Mouse (Mus musculus) G1E (cell line): ENCODE results near the gene Lhfpl3. TPM values are rescaled to one million over a fixed set of nuclear protein-coding genes. Genes with fewer than 3 reads are reported as not detected.
"Not testable (repeated sequence)": the region's sequence is repeated elsewhere in the genome, so short reads cannot be mapped to it uniquely, and the experiment has no call there.

Source experiments
- ATAC-seq: 2 replicates; pipeline ENCODE4 v1.8.0; 2016; ENCODE audit warnings: mild to moderate bottlenecking; ENCODE audit not compliant: insufficient number of reproducible peaks, poor library complexity, low FRiP score, severe bottlenecking; ENCODE audit errors: extremely low read depth
- DNase-seq: peaks from one replicate; pipeline ENCODE4 v3.0.0; 2012; ENCODE audit warnings: low spot score
- H3K27me3 ChIP-seq: 2 replicates; pipeline ENCODE4 v1.6.1; 2012; ENCODE audit warnings: mild to moderate bottlenecking, low read length, inconsistent platforms; ENCODE audit not compliant: insufficient read depth
- H3K36me3 ChIP-seq: replicated peaks from 2 replicates; pipeline ENCODE3; 2012; ENCODE audit warnings: mild to moderate bottlenecking, inconsistent platforms
- H3K4me1 ChIP-seq: 2 replicates; pipeline ENCODE4 v1.6.1; 2012; ENCODE audit warnings: low read depth, low read length, inconsistent platforms, mixed read lengths; ENCODE audit not compliant: insufficient read depth
- H3K4me3 ChIP-seq: 2 replicates; pipeline ENCODE4 v1.5.1; 2012; ENCODE audit warnings: low read depth, mild to moderate bottlenecking, inconsistent platforms, low read length, moderate library complexity, mixed read lengths
- H3K9me3 ChIP-seq: replicated peaks from 2 replicates; pipeline ENCODE4 v1.6.1; 2012; ENCODE audit warnings: inconsistent platforms
- CTCF ChIP-seq: IDR thresholded peaks from 2 replicates; pipeline ENCODE4 v1.5.1; 2012; ENCODE audit warnings: low read depth, low read length, inconsistent platforms, mixed read lengths
- GATA1 ChIP-seq: IDR thresholded peaks from 2 replicates; pipeline ENCODE4 v1.6.1; 2012; ENCODE audit warnings: borderline replicate concordance, low read length, inconsistent platforms, mixed read lengths
- GATA2 ChIP-seq: IDR thresholded peaks from 2 replicates; pipeline ENCODE4 v1.6.1; 2012; ENCODE audit warnings: low read depth, low read length, inconsistent platforms, borderline replicate concordance
- POLR2AphosphoS5 ChIP-seq: IDR thresholded peaks from 2 replicates; pipeline ENCODE4 v1.6.1; 2012; ENCODE audit warnings: low read depth, low read length, inconsistent platforms; ENCODE audit not compliant: insufficient replicate concordance
- TAL1 ChIP-seq: conservative IDR thresholded peaks from 2 replicates; pipeline ENCODE4 v1.6.1; 2012; ENCODE audit warnings: low read depth, low read length, inconsistent platforms, mixed read lengths
- polyA plus RNA-seq: library from polyadenylated mRNA; stranded (reverse); fragments of >175 nt; gene quantifications from 2 replicates; pipeline ENCODE4 v1.2.3, GENCODE M21; 2012
- total RNA-seq, 2 experiments: library from RNA; stranded (forward) in 1 of 2; stranded (reverse) in 1 of 2; fragments of 200-1000 nt in 1 of 2; fragments of >200 nt in 1 of 2; fragmentation: Nextera tagmentation in 1 of 2; gene quantifications; 2 replicates each; pipeline ENCODE4 v1.2.3; 2014 to 2017

The Lhfpl3 gene
- total RNA-seq (2014; fragmentation: Nextera tagmentation) (not detected in 2 replicates), total RNA-seq (2017) (0.05 TPM in 1 of 2 replicates, not detected in the other), polyA plus RNA-seq (not detected in 2 replicates)

DNA sequence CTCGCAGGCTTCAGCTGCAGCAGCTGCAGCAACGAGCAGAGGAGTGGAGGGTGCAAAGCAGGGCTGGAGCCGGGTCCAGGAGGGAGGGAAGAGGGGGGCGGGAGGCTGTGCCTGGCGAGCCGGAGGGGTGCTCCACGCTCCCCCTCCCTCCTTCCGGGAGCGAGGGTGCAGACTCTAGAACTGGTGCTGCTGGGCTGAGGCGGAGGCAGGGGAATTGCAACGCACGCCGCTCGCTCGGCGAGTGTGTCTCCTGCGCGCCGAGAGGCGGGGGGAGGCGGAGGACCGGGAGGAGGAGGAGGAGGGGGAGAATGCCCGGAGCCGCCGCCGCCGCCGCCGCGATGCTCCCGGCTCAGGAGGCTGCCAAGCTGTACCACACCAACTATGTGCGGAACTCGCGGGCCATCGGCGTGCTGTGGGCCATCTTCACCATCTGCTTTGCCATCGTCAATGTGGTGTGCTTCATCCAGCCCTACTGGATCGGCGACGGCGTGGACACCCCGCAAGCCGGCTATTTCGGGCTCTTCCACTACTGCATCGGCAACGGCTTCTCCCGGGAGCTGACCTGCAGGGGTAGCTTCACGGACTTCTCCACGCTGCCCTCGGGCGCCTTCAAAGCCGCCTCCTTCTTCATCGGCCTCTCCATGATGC, at the start of gene Lhfpl3:
Gene Lhfpl3, plus strand, starts transcription at position 175 of the 648 bp plus-strand sequence.
- no peak for ATAC-seq

DNA sequence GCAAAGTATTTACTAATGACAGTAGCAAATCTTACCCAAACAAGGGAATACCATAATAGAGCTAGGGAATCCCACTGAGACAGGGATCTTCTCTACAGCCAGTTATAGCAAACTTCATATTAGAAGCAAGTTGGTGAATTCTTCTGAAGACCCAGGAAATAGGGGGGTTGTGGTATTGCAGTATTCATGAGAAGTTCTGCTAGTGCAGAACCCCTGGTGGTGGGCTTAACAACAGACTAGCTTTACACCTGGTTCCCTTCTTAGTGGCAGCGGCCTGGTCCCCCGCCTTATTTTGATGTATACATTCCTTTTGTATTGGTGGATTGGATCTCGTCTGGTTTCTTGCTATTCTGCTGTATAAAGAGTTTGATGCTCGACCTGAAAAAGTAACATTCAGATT, 39.6 kb upstream of the Lhfpl3 start:
- not testable (repeated sequence) for H3K4me1 ChIP-seq, DNase-seq, H3K9me3 ChIP-seq, H3K36me3 ChIP-seq, ATAC-seq, H3K27me3 ChIP-seq, H3K4me3 ChIP-seq

More for the DNA sequence above, at the start of gene Lhfpl3:
- no peaks in the 10 kb centered on the region for H3K4me1 ChIP-seq
- no peak within 1 kb of the TSS for H3K4me3 ChIP-seq
- H3K27me3 ChIP-seq = peaks cover 7% of the 10 kb centered on the region; the same call in 1 of the 2 replicates
- no peak for DNase-seq
- H3K9me3 ChIP-seq = no peaks in the 10 kb centered on the region
- no peak for TF ChIP-seq CTCF
- no peak for TF ChIP-seq GATA1
- no peak for TF ChIP-seq TAL1
- TF ChIP-seq GATA2 = no peak
- TF ChIP-seq POLR2AphosphoS5 = no peak
- no peaks in the 10 kb centered on the region for H3K36me3 ChIP-seq

DNA sequence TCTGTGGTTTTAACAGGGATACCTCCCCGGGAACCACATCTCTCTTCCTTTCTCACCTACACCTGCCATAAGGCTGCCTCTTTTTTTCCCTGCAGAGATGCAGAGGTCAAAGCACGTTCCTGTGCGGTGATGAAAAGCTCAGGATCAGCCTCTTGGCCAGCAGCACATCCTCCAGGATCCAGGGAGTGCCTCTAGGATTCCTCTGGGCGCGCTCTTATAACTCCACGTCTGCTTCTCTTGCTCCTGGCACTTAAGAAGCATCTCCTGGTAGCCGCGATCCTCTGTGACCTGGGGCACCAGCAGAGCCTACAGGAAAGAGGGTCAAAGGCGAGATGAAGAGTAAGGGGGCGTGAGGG, 352 bp upstream of the Lhfpl3 start:
- Histone ChIP-seq H3K4me3 (no peak overlapping the region), H3K4me1 (no peaks in the 10 kb centered on the region), H3K36me3 (no peaks in the 10 kb centered on the region), H3K27me3 (peaks cover 7% of the 10 kb centered on the region; the same call in 1 of the 2 replicates), H3K9me3 (no peaks in the 10 kb centered on the region)
- TF ChIP-seq CTCF = no peak
- no peak for TF ChIP-seq TAL1
- no peak for TF ChIP-seq GATA1
- TF ChIP-seq GATA2 = no peak
- no peak for TF ChIP-seq POLR2AphosphoS5
- DNase-seq (no peak), ATAC-seq (no peak)

DNA sequence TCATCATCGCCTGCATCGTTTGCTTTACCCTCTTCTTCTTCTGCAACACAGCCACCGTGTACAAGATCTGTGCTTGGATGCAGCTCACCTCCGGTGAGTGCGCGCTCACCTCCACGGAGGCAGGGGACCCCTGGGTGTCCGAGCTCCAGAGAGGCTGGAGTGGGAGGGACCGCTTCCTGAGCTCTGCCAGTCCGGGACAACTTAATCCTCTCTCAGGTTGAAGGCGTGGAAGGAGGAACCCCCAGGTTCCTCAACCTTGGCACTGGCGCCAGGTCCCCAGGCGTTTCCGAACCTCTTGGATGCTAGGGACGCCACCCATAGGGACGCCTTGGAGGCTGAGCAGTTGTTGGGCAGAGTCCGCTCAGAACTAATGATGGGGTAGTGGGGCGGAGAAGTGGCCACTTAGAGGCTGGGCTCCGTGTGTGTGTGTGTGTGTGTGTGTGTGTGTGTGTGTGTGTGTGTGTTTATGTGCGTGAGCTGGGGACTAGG, 718 bp downstream of the Lhfpl3 start:
- Histone ChIP-seq H3K27me3 (peaks cover 7% of the 10 kb centered on the region; the same call in 1 of the 2 replicates), H3K36me3 (no peaks in the 10 kb centered on the region), H3K9me3 (no peaks in the 10 kb centered on the region), H3K4me3 (no peak overlapping the region), H3K4me1 (no peaks in the 10 kb centered on the region)
- TF ChIP-seq GATA2 (no peak), CTCF (no peak)
- DNase-seq = no peak
- ATAC-seq = no peak

DNA sequence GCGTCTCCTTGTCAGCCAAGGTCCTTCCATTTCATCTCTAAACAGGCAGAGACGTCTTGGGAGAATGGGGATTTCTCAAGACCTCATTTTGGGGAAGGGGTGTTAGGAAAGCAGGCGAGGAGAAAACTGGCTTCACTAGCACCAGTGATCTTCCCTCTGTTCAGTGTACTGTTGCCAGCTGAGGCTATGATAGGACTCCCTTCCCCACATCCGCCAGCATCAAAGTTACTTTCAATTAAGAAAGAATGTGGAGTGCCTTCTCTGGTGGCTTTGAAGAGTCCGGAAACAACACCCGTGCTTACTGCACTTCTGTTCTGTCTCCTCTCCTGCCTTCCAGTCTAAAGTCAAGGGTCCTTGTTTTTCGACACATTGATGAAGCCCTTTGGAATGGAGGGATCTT, 1.4 kb downstream of the Lhfpl3 start:
- no peak for TF ChIP-seq GATA2
- TF ChIP-seq CTCF = no peak
- no peak for TF ChIP-seq GATA1
- no peak for TF ChIP-seq POLR2AphosphoS5
- no peak for TF ChIP-seq TAL1
- no peak overlapping the region for H3K4me3 ChIP-seq
- DNase-seq (no peak), ATAC-seq (no peak)
- peaks cover 7% of the 10 kb centered on the region; the same call in 1 of the 2 replicates for H3K27me3 ChIP-seq
- no peaks in the 10 kb centered on the region for H3K36me3 ChIP-seq
- no peaks in the 10 kb centered on the region for H3K4me1 ChIP-seq
- H3K9me3 ChIP-seq = no peaks in the 10 kb centered on the region

DNA sequence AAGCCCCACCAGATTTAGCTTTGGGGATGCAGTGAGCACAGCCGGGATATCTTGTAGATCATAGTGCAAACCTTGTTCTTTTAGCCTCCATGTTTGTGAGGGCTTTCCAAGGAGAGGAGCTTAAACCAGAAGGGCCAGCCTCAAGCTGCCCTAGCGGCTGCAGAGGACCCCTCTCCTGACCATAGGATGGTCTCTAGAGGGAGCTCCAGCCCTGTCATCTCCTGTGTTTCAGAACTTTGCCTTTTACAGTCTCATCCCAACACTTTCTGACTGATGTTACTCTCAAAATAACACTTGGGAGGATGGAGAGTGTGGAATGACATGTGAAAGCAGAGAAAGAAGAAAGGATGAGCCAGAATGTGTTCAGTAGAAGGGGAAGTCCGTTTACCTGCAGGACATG, 11.4 kb downstream of the Lhfpl3 start:
- no peaks in the 10 kb centered on the region for H3K4me1 ChIP-seq
- no peaks in the 10 kb centered on the region for H3K27me3 ChIP-seq
- DNase-seq = no peak
- H3K4me3 ChIP-seq = no peak overlapping the region
- H3K36me3 ChIP-seq = no peaks in the 10 kb centered on the region
- TF ChIP-seq GATA1 = no peak
- TF ChIP-seq TAL1 = no peak
- no peak for TF ChIP-seq GATA2
- TF ChIP-seq CTCF = no peak
- TF ChIP-seq POLR2AphosphoS5 = no peak
- no peak for ATAC-seq
- no peaks in the 10 kb centered on the region for H3K9me3 ChIP-seq
